Mouse (Mus musculus) hindbrain, embryonic 16.5 days (tissue): ENCODE data around the gene Sorcs2. TPM values are rescaled to one million over a fixed set of nuclear protein-coding genes. Genes with fewer than 3 reads are reported as not detected.

ENCODE experiments used
- ATAC-seq: fragments of 200-750 bp; cut with Nextera tagmentation; 2 replicates; pipeline ENCODE4 v1.8.0; 2017; ENCODE audit warnings: moderate TSS enrichment, moderate library complexity
- H3K27ac ChIP-seq: fragments of 300-500 bp; sonication (generic); 2 replicates; pipeline ENCODE4 v1.5.1; 2014; ENCODE audit warnings: low read depth, mild to moderate bottlenecking, control low read depth, low read length, moderate library complexity
- H3K27me3 ChIP-seq: fragments of 300-500 bp; sonication (generic); replicated peaks from 2 replicates; pipeline ENCODE4 v1.6.1; 2014; ENCODE audit warnings: low read length; ENCODE audit not compliant: control insufficient read depth, insufficient read depth
- H3K36me3 ChIP-seq: fragments of 300-500 bp; sonication (generic); 2 replicates; pipeline ENCODE4 v1.6.1; 2014; ENCODE audit warnings: mild to moderate bottlenecking, low read length, moderate library complexity, mixed read lengths; ENCODE audit not compliant: control insufficient read depth, insufficient read depth
- H3K4me1 ChIP-seq: fragments of 300-500 bp; sonication (generic); 2 replicates; pipeline ENCODE4 v1.6.1; 2014; ENCODE audit warnings: low read depth, low read length; ENCODE audit not compliant: control insufficient read depth, insufficient read depth
- H3K4me2 ChIP-seq: fragments of 300-500 bp; sonication (generic); 2 replicates; pipeline ENCODE4 v1.6.1; 2014; ENCODE audit warnings: mild to moderate bottlenecking, low read length, control low read depth, moderate library complexity
- H3K4me3 ChIP-seq: fragments of 300-500 bp; sonication (generic); 2 replicates; pipeline ENCODE4 v1.5.1; 2014; ENCODE audit warnings: mild to moderate bottlenecking, low read length, control low read depth, moderate library complexity
- H3K9ac ChIP-seq: fragments of 300-500 bp; sonication (generic); 2 replicates; pipeline ENCODE4 v1.6.1; 2014; ENCODE audit warnings: low read depth, mild to moderate bottlenecking, control low read depth, low read length, moderate library complexity
- H3K9me3 ChIP-seq: fragments of 300-500 bp; sonication (generic); 2 replicates; pipeline ENCODE4 v1.6.1; 2014; ENCODE audit warnings: mild to moderate bottlenecking, low read length, moderate library complexity; ENCODE audit not compliant: control insufficient read depth
- WGBS: fragments of 180-500 bp; shearing (Covaris S2); extraction: QIAGEN DNeasy Blood & Tissue Kit; methylation state at CpG from one replicate; pipeline ENCODE4 v1.1.7; 2014; 5-methylcytosine and 5-hydroxymethylcytosine counted together
- polyA plus RNA-seq: library from polyadenylated mRNA; unstranded; fragments of >200 nt; fragmentation: Nextera tagmentation; extraction: Ambion mirVana; gene quantifications from 2 replicates; pipeline ENCODE4 v1.2.1, GENCODE M21; 2015

Sorcs2 gene
- polyA plus RNA-seq, 1 experiment from 2014 or later = 11.8 TPM

- Histone ChIP-seq H3K27ac (no peak overlapping the region; the same call in 1 of the 2 replicates), H3K9me3 (no peaks in the 10 kb centered on the region), H3K4me2 (no peak overlapping the region), H3K4me3 (no peak overlapping the region), H3K27me3 (no peaks in the 10 kb centered on the region; the same call in 1 of the 2 replicates), H3K36me3 (no peaks in the 10 kb centered on the region), H3K4me1 (peaks cover 7% of the 10 kb centered on the region; the same call in 1 of the 2 replicates), H3K9ac (no peak overlapping the region)
- no peak; the same call in 1 of the 2 replicates for ATAC-seq
- 30% methylated on average over 8 of the region's 8 CpGs for WGBS
Measured at GRCm38 (mm10) chr5:36154879-36155485, 243.0 kb downstream of the Sorcs2 start.

- no peak overlapping the region for H3K4me2 ChIP-seq
- no peak for ATAC-seq
- H3K27me3 ChIP-seq = no peaks in the 10 kb centered on the region; the same call in 1 of the 2 replicates
- H3K36me3 ChIP-seq = no peaks in the 10 kb centered on the region
- no peak overlapping the region for H3K27ac ChIP-seq
- H3K4me1 ChIP-seq = peaks cover 7% of the 10 kb centered on the region; the same call in 1 of the 2 replicates
- H3K9ac ChIP-seq = no peak overlapping the region
- 89% methylated on average over 2 of the region's 2 CpGs for WGBS
- no peaks in the 10 kb centered on the region for H3K9me3 ChIP-seq
- no peak overlapping the region for H3K4me3 ChIP-seq
Measured at GRCm38 (mm10) chr5:36153261-36153660, 244.7 kb downstream of the Sorcs2 start.

GRCm38 (mm10) chr5:36151086-36151485 is 246.9 kb downstream of the Sorcs2 start:
- Histone ChIP-seq H3K9me3 (no peaks in the 10 kb centered on the region), H3K4me2 (no peak overlapping the region), H3K27ac (no peak overlapping the region), H3K4me3 (no peak overlapping the region), H3K27me3 (no peaks in the 10 kb centered on the region; the same call in 1 of the 2 replicates), H3K4me1 (peaks cover 7% of the 10 kb centered on the region; the same call in 1 of the 2 replicates), H3K36me3 (no peaks in the 10 kb centered on the region), H3K9ac (no peak overlapping the region)
- ATAC-seq = no peak
- WGBS = 57% methylated on average over 8 of the region's 8 CpGs

- 54% methylated on average over 8 of the region's 8 CpGs for WGBS
- ATAC-seq = no peak
Measured at GRCm38 (mm10) chr5:36149098-36149497, 248.8 kb downstream of the Sorcs2 start.

GRCm38 (mm10) chr5:36146589-36146988 is 251.3 kb downstream of the Sorcs2 start:
- no peaks in the 10 kb centered on the region for H3K27me3 ChIP-seq
- H3K9ac ChIP-seq = no peak overlapping the region
- peaks cover 3% of the 10 kb centered on the region; the same call in 1 of the 2 replicates for H3K4me1 ChIP-seq
- H3K36me3 ChIP-seq = no peaks in the 10 kb centered on the region
- no peaks in the 10 kb centered on the region for H3K9me3 ChIP-seq
- WGBS = 92% methylated on average over 2 of the region's 2 CpGs
- H3K4me2 ChIP-seq = no peak overlapping the region
- no peak overlapping the region for H3K27ac ChIP-seq
- H3K4me3 ChIP-seq = no peak overlapping the region
- ATAC-seq = no peak

More at GRCm38 (mm10) chr5:36149098-36149497, 248.8 kb downstream of the Sorcs2 start:
- Histone ChIP-seq H3K27me3 (no peaks in the 10 kb centered on the region), H3K4me2 (no peak overlapping the region), H3K36me3 (no peaks in the 10 kb centered on the region), H3K27ac (no peak overlapping the region), H3K9me3 (no peaks in the 10 kb centered on the region), H3K9ac (no peak overlapping the region), H3K4me3 (no peak overlapping the region), H3K4me1 (peaks cover 3% of the 10 kb centered on the region; the same call in 1 of the 2 replicates)

- peaks cover 3% of the 10 kb centered on the region; the same call in 1 of the 2 replicates for H3K4me1 ChIP-seq
- no peak overlapping the region for H3K4me3 ChIP-seq
- H3K9ac ChIP-seq = no peak overlapping the region
- H3K36me3 ChIP-seq = no peaks in the 10 kb centered on the region
- H3K27me3 ChIP-seq = no peaks in the 10 kb centered on the region
- no peak overlapping the region for H3K27ac ChIP-seq
- WGBS = 36% methylated on average over 2 of the region's 2 CpGs
- no peak overlapping the region for H3K4me2 ChIP-seq
- no peaks in the 10 kb centered on the region for H3K9me3 ChIP-seq
- no peak for ATAC-seq
Measured at GRCm38 (mm10) chr5:36144560-36144959, 253.4 kb downstream of the Sorcs2 start.

GRCm38 (mm10) chr5:36141676-36142255 is 256.2 kb downstream of the Sorcs2 start:
- Histone ChIP-seq H3K9me3 (no peaks in the 10 kb centered on the region), H3K4me2 (no peak overlapping the region), H3K9ac (no peak overlapping the region), H3K4me1 (peaks cover 3% of the 10 kb centered on the region; the same call in 1 of the 2 replicates), H3K36me3 (no peaks in the 10 kb centered on the region), H3K27me3 (no peaks in the 10 kb centered on the region), H3K27ac (no peak overlapping the region), H3K4me3 (no peak overlapping the region)
- no peak for ATAC-seq
- WGBS = 42% methylated on average over 6 of the region's 6 CpGs

GRCm38 (mm10) chr5:36141112-36141511 is 256.8 kb downstream of the Sorcs2 start:
- WGBS = 93% methylated on average over 4 of the region's 4 CpGs
- no peak overlapping the region for H3K4me2 ChIP-seq
- peaks cover 3% of the 10 kb centered on the region; the same call in 1 of the 2 replicates for H3K4me1 ChIP-seq
- no peak overlapping the region for H3K27ac ChIP-seq
- H3K27me3 ChIP-seq = no peaks in the 10 kb centered on the region
- no peak for ATAC-seq
- H3K36me3 ChIP-seq = no peaks in the 10 kb centered on the region
- H3K9ac ChIP-seq = no peak overlapping the region
- no peaks in the 10 kb centered on the region for H3K9me3 ChIP-seq
- H3K4me3 ChIP-seq = no peak overlapping the region

- no peak overlapping the region for H3K27ac ChIP-seq
- H3K4me2 ChIP-seq = no peak overlapping the region
- no peaks in the 10 kb centered on the region for H3K9me3 ChIP-seq
- H3K4me1 ChIP-seq = no peaks in the 10 kb centered on the region; the same call in 1 of the 2 replicates
- no peak overlapping the region for H3K9ac ChIP-seq
- no peak overlapping the region for H3K4me3 ChIP-seq
- no peaks in the 10 kb centered on the region for H3K36me3 ChIP-seq
- no peaks in the 10 kb centered on the region for H3K27me3 ChIP-seq
- 76% methylated on average over 6 of the region's 6 CpGs for WGBS
- ATAC-seq = no peak
Measured at GRCm38 (mm10) chr5:36139766-36140165, 258.2 kb downstream of the Sorcs2 start.
